Mouse (Mus musculus): ENCODE measurements around the gene Acot11.
A peak's percentile ranks its signal among the peaks of the same experiment; 100 is the strongest.
"Not testable (repeated sequence)": the region's sequence is repeated elsewhere in the genome, so short reads cannot be mapped to it uniquely, and the experiment has no call there.

The Acot11 gene

DNA sequence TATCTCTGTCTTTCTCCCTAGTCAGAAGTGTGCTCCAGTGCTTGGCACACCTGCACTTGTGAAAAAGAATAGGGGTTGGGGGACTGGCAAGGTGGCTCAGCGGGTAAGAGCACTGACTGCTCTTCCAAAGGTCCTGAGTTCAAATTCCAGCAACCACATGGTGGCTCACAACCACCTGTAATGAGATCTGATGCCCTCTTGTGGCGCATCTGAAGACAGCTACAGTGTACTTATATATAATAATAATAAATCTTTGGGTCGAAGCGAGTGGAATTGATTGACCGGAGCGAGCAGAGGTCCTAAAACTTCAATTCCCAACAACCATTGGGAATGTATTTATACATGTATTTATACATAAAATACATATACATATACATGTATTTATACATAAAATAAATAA, 29.0 kb downstream of the Acot11 start:
- DNase-seq: not testable (repeated sequence)

DNA sequence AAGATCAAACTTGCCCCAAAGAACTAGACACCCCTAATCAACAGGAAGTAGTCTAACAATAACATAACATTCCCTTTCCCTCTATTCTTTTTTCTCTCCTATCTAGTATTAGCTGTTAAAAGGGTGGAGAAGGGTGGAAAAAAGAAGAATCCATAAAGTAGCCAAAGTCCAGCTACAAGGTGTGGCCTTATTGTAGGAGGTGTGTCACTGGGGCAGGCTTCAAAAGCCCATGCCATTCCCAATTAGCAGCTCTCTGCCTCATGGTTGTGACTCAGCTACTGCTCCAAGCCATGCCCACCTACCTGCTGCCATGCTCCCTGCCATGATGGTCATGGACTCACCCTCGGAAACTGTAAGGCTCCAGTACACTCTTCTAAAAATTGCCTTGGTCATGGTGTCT, 32.2 kb downstream of the Acot11 start:
- DNase-seq: no peak

DNA sequence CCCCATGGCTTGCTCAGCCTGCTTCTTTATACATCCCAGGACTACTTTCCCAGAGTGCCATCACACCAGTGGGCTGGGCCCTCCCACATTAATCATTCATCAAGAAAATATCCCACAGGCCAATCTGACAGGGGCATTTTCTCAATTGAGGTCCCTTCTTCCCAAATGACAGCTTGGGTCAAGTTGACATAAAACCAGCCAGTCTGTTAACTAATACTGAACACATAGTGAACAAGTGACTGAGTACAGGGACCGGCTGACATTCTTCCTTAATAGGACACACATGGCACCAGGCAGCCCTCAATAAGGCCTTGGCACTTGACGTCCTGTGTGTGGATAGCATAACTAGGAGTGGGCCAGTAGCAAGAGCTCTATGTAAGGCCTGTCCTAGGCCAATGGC, 35.5 kb downstream of the Acot11 start:
- DNase-seq: no peak

DNA sequence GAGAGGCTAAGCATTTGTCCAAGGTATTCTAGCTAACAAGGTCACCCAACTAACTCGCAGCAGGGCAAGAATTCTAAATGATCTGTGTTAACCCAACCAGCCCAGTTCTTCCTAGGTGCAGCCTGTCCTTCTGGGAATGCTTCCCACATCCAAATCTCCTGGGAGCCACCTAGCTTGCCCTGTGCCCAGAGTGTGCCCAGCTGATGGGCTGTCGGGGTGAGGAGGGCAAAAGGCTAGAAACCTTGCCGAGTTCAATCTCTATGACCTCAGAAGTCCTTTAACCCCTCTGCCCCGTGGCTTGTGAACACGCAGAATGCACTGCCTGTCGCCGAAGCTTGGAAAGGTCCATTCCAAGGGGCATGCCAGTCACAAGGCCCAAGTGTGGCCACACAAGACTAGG, 40.6 kb downstream of the Acot11 start:
- no peak for DNase-seq

DNA sequence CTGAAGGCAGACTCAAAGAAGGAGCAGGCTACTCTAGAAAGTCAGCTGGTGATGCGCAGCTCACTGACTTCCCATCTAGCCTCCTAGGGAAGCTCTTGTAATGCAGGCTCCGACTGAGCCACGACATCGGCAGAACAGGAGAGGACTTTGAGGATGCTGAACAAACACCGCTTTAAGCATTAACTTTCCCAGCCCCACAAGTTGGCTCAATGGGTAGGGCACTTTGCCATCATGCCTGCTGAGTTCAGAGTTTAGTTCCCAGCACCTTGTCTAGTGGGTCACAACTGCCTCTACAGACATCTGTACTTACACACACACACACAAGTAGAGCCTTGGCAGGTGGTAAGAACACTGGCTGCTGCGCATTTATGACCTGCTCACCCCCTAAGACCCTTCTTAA, 53.1 kb downstream of the Acot11 start:
- no peak for DNase-seq

DNA sequence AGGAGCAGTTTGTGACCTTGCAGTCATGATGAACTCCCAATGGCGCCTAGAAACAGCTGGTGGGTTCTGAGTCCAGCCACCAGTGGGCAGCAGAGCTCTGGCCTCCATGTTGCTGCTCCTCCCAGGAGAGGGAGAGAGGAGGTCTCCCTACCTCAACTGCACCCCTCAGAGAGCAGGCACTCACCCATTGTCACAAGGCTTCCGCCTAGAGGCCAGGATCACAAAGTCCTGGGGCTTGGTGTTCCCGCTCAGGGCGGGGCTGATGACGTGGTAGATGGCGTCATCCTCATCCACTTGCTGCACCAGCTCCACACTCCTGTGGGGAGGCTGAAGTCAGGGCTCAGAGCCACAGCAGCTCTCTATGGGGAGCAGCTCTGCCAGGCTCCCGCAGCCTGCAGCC, 55.1 kb downstream of the Acot11 start:
- peak; percentile 81 to 87 for DNase-seq

DNA sequence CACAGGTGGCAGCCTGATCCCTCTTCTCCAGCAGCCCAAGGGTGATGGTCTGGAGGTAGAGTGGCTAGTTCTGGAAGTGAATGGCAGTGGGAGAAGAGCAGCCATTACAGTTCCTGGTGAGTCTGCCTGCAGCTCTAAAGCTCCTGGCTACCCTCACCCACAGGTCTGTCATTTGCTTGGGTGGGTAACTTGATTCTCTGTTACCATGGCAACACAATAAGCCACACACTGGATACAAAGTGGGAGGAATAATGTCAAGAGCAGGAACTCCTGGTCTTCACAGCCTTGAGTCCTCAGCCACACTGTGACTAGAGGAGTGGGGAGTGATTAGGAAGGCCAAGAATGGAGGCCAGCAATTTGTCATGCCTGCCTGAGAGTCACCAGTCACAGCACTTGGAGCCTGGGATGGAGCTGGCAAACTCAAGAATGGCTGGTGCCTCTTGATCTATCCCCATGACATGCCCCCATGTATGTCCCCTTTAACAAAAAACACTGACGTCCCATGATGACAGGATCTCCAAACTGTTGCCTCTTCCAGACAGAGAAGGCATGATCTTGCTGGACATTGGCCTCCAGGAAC, 57.7 kb downstream of the Acot11 start:
- no peak for DNase-seq

DNA sequence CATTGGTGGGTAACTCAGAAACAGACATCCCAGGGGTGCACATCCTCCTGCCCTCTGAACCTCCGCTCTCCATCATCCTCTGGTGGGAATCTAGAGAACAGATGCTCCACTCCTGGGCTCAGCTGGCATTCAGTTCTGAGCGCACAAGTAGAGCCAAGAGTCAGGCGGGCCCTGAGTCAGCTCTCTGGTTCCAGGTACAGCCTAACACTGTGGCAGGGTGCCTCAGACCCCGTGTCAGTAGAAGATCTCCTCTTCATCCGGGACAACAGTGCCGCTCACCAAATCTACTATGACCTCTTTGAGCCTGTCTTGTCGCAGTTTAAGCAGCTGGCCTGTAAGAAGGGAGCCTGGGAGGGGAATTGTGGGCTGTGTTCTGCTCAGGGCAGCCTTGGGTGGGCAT, 58.9 kb downstream of the Acot11 start:
- DNase-seq: no peak

DNA sequence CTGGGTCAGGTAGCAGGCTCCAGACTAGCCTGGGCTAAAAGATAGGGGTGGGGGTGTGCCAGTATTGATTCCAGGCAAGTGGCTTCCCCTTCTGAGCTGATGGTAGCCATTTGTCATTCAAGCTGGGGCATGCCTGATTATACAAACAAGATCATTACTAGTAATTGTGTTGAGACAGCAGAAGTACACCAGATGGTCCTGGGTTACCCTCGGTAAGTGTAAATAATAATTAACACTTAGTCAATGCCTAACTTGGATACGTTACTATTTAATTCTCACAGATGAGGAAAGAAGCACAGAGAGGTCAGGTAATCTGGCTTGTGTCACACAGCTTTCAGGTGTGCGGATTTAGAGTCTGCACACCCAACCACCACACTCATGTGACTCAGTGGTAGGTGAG, 66.9 kb downstream of the Acot11 start:
- DNase-seq: no peak

DNA sequence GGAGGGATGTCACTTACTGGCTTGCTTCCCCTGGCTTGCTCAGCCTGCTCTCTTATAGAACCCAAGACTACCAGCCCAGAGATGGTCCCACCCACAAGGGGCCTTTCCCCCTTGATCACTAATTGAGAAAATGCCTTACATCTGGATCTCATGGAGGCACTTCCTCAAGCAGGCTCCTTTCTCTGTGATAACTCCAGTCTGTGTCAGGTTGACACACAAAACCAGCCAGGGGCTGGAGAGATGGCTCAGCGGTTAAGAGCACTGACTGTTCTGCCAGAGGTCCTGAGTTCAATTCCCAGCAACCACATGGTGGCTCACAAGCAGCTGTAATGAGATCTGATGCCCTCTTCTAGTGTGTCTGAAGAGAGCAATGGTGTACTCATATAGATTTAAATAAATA, 67.9 kb downstream of the Acot11 start:
- DNase-seq: not testable (repeated sequence)

DNA sequence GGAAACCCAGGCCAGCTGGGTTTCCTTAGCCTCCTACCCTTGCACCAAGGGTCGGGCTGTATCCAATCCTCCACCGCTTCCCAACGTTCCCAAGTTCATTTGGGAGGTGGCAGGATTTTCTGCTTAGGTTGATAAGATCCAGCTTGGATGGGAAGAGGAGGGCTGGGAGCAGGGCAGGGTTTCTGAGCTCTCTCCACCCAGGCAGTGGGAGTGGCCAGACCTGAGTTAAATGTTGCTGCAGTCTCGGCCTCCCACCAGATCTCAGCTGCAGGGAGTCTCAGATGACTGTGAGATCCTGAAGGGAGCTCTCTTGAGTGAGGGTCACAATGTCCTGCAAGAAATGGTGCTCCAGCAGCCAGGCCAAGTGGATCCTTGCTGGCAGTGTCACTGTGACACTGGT, 71.2 kb downstream of the Acot11 start, which contains the start of gene Fam151a:
TSS of gene Fam151a (plus strand) at position 254 of the 400 bp plus-strand sequence.
- peak; percentile 67 to 79 for DNase-seq

DNA sequence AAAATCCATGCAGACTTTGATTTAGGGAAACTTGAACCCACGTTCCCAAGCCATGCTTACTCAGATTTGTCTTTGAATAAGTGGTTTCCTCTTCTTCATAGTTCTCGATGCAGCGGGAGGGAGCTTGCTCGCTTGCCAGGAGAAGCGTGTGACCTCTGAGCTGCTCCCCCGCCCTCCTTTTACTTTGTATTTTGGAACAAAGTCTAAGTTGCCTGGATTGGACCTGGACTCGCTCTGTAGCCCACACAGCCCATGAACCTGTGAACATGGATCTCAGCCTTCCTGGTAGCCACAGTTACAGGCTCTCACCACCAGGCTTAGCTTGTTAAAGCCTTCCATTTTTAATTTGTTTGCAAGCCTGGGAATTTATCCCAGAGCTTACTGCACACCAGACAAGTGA, 74.0 kb downstream of the Acot11 start, which contains the start of gene Mroh7:
TSS of gene Mroh7 (minus strand) at position 112 of the 400 bp plus-strand sequence.
- DNase-seq: peak; percentile 26 to 61

DNA sequence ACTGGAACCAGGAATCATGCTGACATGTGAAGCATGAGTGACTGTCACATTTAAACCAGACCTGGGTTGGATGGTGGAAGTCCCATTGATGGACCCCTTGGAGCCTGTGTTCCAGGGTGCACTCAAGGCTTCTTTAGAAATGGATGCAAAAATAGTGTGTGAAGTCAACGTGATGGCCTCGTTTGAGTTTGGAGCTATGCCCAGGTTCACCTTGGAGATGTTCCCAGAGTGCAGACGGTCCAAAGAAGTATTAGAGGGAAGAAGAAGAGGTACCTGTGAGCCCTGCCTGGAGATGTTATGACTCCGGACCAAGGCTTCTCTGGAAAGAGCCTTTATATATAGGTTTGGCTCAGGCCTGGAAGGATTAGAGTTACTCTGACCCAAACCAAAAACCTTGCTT, 84.2 kb downstream of the Acot11 start:
- DNase-seq: no peak

DNA sequence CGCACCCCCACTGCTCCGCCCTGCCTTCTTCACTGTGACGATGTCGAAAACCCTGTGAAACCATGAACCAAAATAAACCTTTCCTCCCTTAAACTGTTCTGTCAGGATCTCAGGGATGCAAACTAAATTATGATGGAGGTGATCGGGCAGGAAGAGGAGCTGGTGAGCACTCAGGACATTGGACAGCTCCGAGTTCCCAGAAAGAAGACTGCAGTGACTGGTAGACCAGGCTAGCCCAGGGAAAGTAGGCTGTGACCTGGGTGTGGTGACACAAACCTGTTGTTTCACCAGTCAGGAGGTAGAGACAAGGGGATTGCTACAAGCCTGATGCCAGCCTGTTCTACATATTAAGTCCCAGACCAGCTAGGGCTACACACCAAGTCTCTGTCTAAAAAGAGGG, 91.2 kb downstream of the Acot11 start:
- DNase-seq: no peak

DNA sequence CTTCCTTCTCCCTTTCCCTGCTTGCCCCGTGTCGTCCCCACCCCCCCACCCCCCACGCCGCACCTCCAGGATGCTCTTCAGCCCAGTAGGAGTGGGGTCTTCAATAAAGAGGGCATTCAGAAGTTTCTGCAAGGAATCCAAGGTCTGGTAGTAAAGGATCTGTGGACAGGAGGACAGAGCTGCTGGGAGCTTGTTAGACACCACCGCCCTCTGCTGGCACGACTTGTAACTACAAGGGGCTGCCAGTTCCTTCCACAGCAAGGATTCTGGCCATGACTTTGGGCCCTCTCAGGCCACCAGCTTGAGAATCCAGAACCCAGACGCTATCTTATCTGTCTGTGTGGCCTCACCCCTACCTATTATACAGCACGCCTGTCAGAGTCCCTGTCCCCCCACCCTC, 96.4 kb downstream of the Acot11 start:
- DNase-seq: peak; percentile 91 to 93

DNA sequence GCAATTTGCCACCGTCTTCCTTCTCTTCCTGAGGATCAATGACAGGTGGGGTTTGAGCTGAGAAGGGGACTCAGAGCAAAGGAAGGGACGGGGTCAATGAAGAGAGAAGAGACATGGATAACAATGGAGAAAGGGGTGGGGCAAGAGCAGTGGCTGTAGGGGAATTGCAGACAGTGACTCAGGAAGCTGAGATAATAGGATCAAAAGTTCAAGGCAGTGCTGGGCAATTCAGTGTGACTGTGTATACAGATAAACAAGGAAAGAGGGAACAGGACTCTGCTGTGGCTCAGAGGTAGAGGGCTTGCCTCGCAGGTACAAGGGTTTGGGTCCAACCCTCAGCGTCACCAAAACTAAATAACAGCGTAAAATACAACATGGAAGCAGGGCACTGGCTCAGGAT, 96.8 kb downstream of the Acot11 start:
- no peak for DNase-seq

DNA sequence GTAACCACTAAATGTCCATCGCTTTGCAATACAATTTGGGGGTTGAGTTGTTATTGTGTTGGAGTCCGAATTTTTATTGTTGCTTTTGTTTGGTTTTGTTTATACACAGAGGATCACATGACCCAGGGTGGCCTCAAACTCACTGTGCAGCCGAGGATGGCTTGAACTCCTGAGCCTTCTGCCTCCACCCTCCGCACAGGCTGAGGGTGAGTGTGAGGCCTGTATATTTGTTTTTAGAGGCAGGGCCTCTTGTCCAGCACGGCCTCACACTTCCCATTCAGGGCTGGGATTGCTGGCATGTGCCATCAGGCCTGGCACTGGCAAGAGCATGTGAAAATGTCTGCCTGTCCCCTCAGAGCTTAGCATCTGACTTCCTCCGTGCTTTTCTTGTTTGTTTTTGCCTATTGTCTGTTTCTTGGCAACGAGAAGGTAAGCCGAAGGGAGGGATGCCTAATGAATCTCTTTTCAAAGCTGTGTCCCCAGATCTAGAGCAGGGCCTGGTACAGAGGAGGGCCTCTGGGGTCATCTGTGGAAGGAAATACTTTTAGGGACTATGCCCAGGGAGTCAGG, 99.6 kb downstream of the Acot11 start:
- DNase-seq: no peak

DNA sequence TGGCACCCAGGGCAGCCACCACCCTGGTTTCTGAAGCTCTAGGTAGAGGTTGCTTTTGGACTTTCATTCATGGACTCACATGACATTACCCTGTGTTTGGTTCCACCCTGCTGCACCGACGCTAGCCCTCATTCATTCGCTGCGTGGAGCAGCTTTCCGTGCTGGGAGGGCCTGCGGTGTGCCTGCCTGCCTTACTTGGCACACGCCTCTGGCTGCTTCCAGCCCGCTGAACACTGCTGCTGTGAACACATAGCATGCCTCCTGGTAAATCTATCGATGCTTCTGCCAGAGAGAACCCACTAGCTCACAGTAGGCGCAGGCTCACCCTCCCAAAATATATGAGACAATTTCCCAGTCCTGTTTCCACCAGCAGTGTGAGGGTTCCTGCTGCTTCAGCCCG, 100.4 kb downstream of the Acot11 start:
- peak; percentile 31 to 52 for DNase-seq

DNA sequence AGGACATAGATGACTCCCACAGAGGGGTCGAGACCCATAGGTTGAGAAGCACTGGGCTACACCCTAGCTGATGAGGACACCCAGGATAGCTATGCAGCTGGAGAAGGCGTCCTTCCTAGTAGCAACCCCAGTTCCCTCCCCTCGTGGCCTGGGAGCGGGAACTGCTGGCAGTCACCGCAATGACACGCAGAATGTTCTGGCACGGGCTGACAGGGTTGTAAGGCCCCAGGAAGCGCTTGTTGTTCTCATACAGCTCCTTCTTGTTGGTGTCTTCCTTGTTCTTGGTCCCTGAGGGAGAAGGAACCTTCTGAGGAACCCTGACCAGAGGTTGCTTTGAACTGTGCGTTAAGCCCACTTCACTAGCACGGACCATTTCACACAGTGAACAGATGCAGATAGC, 100.8 kb downstream of the Acot11 start:
- DNase-seq: no peak

DNA sequence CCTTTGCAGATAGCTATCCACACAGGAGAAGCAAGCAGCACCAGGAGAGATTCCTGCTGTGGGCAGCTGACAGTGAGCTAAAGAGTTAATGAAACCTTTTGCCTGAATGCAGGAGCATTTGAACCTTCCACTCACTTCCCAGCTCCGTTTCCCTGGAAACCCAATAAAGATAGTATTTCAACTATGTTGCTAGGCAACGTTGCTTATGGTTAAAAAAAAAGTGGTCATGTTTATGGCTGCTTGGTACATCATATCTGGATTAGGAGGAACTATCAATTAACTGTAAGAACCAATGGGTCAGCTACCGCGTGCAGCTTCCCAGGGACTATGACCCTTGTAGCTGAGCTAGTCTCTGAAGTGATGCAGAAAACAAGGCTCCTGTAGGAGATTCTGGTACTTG, 104.0 kb downstream of the Acot11 start:
- no peak for DNase-seq

DNA sequence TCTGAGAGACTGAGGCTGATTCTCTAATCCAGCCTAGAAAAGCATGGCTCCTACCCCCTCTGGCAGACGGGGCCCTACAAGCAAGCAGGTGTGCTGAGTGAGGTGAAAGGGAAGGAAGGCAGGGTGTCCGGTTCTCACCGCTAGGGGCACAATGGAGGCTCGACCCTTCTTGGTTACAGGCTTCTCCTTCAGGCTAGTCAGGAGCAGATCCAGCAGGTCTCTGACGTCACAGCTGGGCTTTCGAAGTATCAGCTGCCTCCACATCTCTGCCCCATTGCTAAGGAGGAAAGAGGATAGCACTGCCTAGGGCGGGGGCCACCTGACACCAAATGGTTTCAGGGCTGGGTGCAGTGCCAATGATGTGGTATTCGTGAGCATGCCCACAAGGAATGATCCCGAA, 104.8 kb downstream of the Acot11 start:
- DNase-seq: peak; percentile 69 to 77
